ENCODE assay signal across 18 mouse cellular contexts in the genomic region with DNA sequence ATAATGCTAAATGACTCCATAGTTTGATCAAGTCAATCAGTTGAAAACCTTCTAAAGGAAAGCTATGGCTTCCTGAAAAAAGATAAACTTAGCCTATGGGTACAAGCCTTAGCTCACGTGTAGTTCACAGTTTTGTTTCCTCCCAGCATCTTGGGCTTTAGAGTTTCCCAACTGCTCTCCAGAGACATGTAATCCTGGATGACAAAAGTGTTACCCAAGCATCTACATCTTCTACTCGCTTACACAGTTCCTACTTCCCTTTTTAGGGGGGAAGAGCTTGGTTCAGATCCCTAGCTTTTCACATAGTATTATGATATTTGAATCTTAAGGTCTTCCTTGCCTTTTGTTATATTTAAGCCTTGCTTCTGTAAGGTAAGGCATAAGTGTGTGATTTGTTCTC.
"Had no signal": no experiment of that assay in that cellular context is flagged by ENCODE, and none has a peak within 500 bp of the region (broad histone marks: within the 10 kb centered on the region; RNA-seq: fewer than 3 reads in every experiment).

No protein-coding gene starts in this region.

- H3K27me3 ChIP-seq: liver, embryonic 15.5 days; lung, embryonic 15.5 days; megakaryocyte, embryonic 14.5 days; midbrain, embryonic 13.5 days; midbrain, embryonic 15.5 days; neural tube, embryonic 12.5 days; stomach, embryonic 15.5 days had no signal

- DNase-seq: lung, adult 2 months; lung, postnatal 14 days; lung, postnatal 36 days; right cerebral cortex, postnatal 14 days; thymus, adult 2 months; thymus, postnatal 25 days; thymus, postnatal 4 days had no signal

- ATAC-seq: lung, postnatal 0 days; midbrain, embryonic 13.5 days; midbrain, embryonic 15.5 days had no signal

- H3K36me3 ChIP-seq: liver, embryonic 15.5 days; lung, embryonic 15.5 days; midbrain, embryonic 13.5 days; midbrain, embryonic 15.5 days; neural tube, embryonic 12.5 days; stomach, embryonic 15.5 days had no signal

- H3K4me1 ChIP-seq: liver, embryonic 15.5 days; lung, embryonic 15.5 days; megakaryocyte, embryonic 14.5 days; midbrain, embryonic 13.5 days; midbrain, embryonic 15.5 days; neural tube, embryonic 12.5 days; stomach, embryonic 15.5 days had no signal

- H3K4me3 ChIP-seq: liver, embryonic 15.5 days; lung, embryonic 15.5 days; megakaryocyte, embryonic 14.5 days; midbrain, embryonic 13.5 days; midbrain, embryonic 15.5 days; neural tube, embryonic 12.5 days; stomach, embryonic 15.5 days had no signal

- H3K9me3 ChIP-seq: liver, embryonic 15.5 days; lung, embryonic 15.5 days; megakaryocyte, embryonic 14.5 days; midbrain, embryonic 13.5 days; midbrain, embryonic 15.5 days; neural tube, embryonic 12.5 days; stomach, embryonic 15.5 days had no signal

- H3K27ac ChIP-seq: liver, embryonic 15.5 days; lung, embryonic 15.5 days; macrophage; midbrain, embryonic 13.5 days; midbrain, embryonic 15.5 days; neural tube, embryonic 12.5 days; stomach, embryonic 15.5 days; stomach, postnatal 0 days had no signal

- H3K9ac ChIP-seq: liver, embryonic 15.5 days; lung, embryonic 15.5 days; midbrain, embryonic 13.5 days; midbrain, embryonic 15.5 days; neural tube, embryonic 12.5 days; stomach, embryonic 15.5 days had no signal

- H3K4me2 ChIP-seq: liver, embryonic 15.5 days; lung, embryonic 15.5 days; midbrain, embryonic 11.5 days; midbrain, embryonic 13.5 days; midbrain, embryonic 15.5 days; neural tube, embryonic 12.5 days; stomach, embryonic 15.5 days had no signal
